Mouse (Mus musculus) layer of hippocampus, postnatal 14 days (tissue): ENCODE results near the gene Psme4. TPM values are rescaled to one million over a fixed set of nuclear protein-coding genes. Genes with fewer than 3 reads are reported as not detected.
"Not testable (repeated sequence)": the region's sequence is repeated elsewhere in the genome, so short reads cannot be mapped to it uniquely, and the experiment has no call there.

Source experiments
- DNase-seq, 2 experiments: peaks; one replicate each; pipeline ENCODE4 v3.0.0; 2021 to 2022; ENCODE audit warnings: low spot score in 2 of 2, mixed read lengths in 1 of 2
- long read RNA-seq, 2 experiments: library from polyadenylated mRNA; stranded (forward); transcript quantifications; one replicate each; pipeline ENCODE4 v2.0.0; 2021
- total RNA-seq, 2 experiments: library from RNA; stranded (reverse); gene quantifications; 2 replicates each; pipeline ENCODE4 v1.2.3; 2021

The Psme4 gene
- total RNA-seq: 10 to 100 TPM; 50.9 to 52.3 TPM
- long read RNA-seq, experiment 1, partial matches to known transcripts: 3 of 4 reads
- long read RNA-seq, experiment 1, other reads (novel, unspliced or antisense): 1 of 4 reads
- long read RNA-seq, experiment 2, partial matches to known transcripts: 4 of 5 reads
- long read RNA-seq, experiment 2, other reads (novel, unspliced or antisense): 1 of 5 reads

GRCm38 (mm10) chr11:30771267-30771903 lies at the start of gene Psme4:
Psme4 (plus strand) TSS chr11:30771726.
- peak; percentile 90 to 94 for DNase-seq

DNA sequence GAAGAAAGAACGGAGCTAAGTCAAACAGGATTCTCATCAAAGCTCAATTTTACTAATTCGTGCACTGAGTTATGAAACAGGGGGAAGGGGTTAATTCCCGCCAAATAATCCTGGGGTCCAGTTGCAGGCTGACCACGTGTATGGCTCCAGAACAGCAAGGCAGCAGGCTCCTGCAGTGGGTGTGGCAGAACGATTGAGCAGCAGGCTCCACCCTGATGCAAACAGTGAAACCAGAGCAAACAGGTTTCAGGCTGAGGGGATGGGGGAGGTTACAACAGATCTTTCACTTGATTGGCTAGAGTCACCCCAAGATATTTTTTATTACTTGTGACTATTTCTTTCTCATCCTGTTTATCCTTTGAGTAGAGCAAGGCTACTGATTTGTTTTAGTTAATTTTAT lies 48.1 kb upstream of the Psme4 start:
- no peak for DNase-seq

GRCm38 (mm10) chr11:30730721-30731120 lies 40.8 kb upstream of the Psme4 start:
- DNase-seq: no peak

- peak in 1 of 2 experiments; percentile 9 for DNase-seq
Observed at GRCm38 (mm10) chr11:30733376-30733775, 38.1 kb upstream of the Psme4 start.

DNA sequence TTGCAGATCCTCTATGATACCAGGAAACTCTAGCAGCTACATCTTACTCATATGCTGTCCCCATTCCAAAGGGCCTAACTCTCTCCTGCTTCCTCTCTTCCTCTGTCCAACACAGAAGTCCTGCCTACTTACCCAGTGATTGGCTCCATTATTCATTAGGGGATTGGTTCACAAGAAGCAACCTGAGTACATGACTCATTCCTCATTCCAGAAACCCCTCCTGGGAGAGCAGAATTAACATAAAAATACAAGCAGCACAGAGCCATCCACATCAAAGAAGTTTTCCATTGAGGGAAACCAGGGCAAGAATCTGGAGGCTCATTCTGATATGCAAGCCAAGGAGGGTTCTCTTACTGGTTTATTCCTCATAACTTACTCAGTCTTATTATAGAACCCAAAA lies 27.5 kb upstream of the Psme4 start:
- DNase-seq: no peak

DNA sequence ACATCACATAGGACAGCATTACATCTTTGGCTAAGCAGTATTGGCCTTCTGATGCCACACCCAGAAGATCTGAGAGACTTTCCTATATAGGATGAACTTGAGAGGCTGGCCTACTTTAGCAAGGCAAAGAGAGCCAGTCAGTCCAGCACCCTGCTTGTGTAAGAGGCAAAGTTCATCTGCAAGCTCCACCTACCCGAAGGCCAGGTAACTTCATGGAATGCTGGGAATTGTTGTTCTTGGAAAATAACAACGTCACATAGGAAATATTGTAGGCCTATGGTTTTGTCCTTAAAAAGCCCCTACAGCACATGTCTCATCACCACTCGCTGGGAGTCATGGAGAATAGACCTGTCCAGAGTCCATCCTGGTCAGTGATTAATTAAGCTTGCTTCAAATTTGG lies 22.6 kb upstream of the Psme4 start:
- no peak for DNase-seq

GRCm38 (mm10) chr11:30749587-30749986 lies 21.9 kb upstream of the Psme4 start:
- DNase-seq: no peak

DNA sequence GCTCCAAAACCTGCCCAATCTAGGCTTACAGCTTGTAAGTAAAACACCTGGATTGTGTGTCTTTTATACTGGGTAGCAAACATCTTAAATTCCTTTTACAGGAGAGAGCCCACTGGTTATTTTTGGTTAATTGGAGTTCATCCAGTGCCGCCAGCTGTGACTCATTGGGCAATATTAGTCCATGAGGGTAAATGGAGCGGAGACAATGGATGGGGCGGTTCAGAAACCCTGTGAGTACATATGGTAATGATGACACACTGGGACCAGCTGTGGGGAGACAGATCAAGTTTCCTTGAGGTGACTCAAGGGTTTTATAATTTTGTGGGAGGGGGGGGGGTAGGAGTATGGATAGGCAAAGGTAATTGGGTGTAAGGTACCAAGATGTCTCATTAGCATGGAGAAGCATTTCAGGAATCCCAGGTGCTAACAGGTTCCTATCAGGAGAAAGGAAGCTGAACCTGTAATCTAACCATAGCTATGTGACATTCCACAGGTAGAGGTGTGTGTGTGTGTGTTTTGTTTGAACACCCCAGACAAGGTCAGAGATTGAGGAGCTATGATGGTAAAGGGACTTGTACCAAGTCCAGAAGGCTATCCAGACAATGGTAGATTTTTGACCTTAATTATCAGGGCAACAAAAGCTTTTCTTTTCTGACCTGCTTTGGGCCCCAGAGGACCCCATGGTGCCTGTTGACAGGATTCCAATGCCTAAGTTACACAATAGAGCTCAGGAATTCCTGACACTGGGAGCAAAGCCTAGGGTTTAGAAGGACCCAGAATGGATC lies 21.3 kb upstream of the Psme4 start:
- no peak for DNase-seq

DNA sequence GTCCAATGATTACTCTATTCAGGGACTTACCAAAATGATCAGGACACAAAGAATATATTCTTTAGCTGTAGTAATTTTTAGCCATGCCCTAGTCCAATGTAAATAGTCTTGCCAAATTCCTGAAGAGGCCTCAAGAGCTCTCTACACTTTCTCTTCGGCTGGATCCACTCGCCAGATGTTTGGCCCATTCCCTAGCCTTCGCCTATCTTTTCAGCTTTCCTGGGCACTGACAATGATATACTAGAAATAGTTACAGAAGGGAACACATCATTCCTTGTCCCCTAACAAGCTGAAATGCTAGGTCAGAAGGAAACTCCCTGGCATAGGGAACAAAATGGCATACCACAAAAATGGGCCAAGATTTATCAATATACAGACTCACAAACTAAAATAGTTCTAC lies 18.6 kb upstream of the Psme4 start:
- no peak for DNase-seq

GRCm38 (mm10) chr11:30754486-30754854 lies 17.1 kb upstream of the Psme4 start:
- not testable (repeated sequence) for DNase-seq

GRCm38 (mm10) chr11:30754855-30755530 lies 16.5 kb upstream of the Psme4 start:
- DNase-seq: peak in 1 of 2 experiments; percentile 14

- DNase-seq: no peak
Observed at GRCm38 (mm10) chr11:30761381-30761780, 10.1 kb upstream of the Psme4 start.

- no peak for DNase-seq
Observed at GRCm38 (mm10) chr11:30761891-30762290, 9.6 kb upstream of the Psme4 start.

DNA sequence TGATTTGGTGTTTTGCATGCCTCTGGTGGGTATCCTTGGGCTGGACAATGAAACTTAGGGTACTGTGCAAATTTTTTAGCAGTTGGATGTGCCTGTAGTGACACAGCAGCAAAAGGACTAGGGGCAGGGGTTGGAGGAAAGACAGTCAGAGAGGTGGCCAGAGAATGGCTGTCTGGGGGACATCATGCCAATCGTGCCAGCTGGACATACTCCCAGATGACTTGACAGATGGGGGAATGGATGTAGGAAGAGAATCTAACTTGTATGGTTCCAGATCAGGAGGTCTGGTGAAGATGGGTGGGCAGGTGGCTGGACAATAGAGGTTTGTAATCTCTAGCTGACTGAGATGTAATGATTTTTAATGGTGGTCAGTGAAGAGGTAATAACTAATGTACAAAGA lies 6.5 kb upstream of the Psme4 start:
- no peak for DNase-seq

- no peak for DNase-seq
Observed at GRCm38 (mm10) chr11:30770817-30771216, 709 bp upstream of the Psme4 start.

DNA sequence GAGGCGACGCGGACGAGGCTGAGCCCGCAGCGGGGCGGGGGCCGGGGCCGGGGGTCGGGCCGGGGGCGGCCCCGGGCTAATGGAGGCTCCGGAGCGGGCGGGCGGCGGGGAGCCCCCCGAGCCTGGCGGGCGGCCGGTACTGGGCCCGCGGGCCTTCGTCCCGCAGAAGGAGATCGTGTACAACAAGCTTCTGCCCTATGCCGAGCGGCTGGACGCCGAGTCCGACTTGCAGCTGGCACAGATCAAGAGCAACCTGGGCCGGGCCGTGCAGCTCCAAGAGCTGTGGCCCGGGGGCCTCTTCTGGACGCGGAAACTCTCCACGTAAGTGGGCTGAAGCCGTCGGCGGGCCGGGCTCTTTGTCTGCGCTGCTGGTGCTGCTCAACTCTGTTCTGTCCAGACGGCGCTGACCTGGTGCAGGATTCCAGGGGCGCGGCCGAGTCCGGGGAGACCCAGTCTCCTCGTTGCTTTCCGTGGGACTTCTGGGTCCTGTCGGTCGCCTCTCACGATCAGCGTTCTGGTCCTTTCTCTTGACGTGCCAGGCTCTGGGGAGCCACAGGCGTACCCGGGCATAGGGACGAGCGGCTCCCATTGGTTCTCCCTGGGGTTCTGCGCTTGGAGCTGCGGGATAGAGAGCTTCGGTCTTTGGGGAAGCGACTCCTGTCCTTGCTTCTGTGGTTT lies 517 bp downstream of the Psme4 start:
- peak; percentile 42 to 60 for DNase-seq

GRCm38 (mm10) chr11:30772777-30773417 lies 1.4 kb downstream of the Psme4 start:
- no peak for DNase-seq

- DNase-seq: no peak
Observed at GRCm38 (mm10) chr11:30774638-30775037, 3.1 kb downstream of the Psme4 start.

GRCm38 (mm10) chr11:30777498-30777897 lies 6.0 kb downstream of the Psme4 start:
- DNase-seq: no peak

DNA sequence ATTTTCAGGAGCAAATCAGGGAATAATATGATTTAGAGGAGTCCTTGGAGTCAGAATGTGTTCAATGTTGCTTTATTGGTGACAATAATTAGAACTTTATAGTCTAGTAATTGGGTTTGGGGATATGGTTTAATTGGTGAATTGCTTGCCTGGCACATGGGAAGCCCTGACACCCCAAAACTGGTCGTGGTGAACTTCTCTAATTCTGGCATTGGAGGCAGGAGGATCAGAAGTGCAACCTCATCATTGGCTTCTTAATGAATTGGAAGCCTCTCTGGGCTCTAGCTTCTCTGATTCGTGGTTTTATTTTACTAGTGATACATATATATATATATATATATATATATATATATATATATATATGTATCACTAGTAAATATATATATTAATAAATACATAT lies 9.4 kb downstream of the Psme4 start:
- DNase-seq: no peak

DNA sequence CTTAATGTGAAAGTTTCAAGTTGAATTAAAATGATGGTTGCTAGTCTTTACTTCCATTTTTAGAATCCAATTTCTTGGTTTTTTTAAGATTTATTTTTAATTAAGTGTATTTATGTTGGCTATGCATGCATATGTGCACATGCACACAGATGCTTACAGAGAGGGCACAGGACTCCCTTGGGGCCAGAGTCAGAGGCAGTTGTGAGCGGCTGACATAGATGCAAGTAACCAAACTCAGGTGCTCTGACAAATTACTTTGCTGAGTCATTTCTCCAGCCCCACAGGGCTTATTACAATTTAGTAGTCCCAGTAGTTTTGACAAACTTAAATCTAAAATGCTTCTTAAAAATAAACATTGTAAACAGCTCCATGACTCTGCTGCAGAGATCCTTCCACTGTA lies 10.1 kb downstream of the Psme4 start:
- DNase-seq: no peak
